Mouse (Mus musculus): ENCODE results near the gene Nup214.
A peak's percentile ranks its signal among the peaks of the same experiment; 100 is the strongest.

Gene Nup214

GRCm38 (mm10) chr2:32078522-32078921, 104.3 kb downstream of the Nup214 start:
- no peak for DNase-seq

DNA sequence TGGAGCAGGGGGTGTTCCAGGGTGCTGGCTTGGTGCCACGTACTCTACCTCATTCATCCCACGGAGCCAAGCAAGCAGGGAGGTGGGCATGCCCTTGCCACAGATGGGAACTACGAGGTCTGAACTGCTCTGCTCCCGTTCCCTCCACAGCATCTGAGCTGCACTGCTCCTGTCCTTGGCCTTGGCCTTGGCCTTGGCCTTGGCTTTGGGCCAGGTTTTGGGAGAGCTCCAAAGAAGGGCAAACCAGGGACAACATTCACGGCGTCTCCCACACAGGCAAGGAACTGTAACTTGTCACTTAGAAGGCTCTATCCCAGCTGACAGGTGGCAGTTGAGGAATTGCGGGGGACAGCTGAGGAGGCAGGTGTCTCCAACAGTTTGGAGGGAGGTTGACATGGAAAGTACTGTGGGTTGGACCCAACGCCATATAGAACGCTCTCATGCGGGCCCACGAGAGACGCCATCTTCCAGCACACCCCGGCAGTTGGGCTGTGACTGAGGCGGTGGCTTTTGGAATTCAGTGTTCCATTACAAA, 105.0 kb downstream of the Nup214 start:
- no peak for DNase-seq

DNA sequence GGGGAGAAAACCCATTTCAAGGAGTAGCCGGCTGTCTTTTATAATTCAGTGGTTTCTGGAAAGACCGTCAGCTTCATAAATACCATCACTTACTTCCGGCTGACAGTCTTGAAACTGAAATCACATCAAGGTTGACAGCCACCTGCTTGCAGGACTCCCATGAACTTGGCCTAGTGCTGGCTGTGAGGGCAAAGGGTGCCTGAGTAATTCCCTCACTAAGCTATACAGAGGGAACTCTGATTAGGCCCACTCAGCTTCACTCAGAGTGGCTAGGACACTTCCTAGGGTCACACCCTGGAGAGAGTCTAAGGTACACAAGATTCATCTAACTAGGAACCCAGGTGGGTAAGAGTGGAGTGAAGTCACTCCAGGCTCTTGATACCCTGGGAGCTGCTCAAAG, 106.4 kb downstream of the Nup214 start:
- no peak for DNase-seq

GRCm38 (mm10) chr2:32081296-32081929, 107.2 kb downstream of the Nup214 start:
- no peak for DNase-seq

GRCm38 (mm10) chr2:32082229-32082628, 108.0 kb downstream of the Nup214 start:
- DNase-seq = no peak

DNA sequence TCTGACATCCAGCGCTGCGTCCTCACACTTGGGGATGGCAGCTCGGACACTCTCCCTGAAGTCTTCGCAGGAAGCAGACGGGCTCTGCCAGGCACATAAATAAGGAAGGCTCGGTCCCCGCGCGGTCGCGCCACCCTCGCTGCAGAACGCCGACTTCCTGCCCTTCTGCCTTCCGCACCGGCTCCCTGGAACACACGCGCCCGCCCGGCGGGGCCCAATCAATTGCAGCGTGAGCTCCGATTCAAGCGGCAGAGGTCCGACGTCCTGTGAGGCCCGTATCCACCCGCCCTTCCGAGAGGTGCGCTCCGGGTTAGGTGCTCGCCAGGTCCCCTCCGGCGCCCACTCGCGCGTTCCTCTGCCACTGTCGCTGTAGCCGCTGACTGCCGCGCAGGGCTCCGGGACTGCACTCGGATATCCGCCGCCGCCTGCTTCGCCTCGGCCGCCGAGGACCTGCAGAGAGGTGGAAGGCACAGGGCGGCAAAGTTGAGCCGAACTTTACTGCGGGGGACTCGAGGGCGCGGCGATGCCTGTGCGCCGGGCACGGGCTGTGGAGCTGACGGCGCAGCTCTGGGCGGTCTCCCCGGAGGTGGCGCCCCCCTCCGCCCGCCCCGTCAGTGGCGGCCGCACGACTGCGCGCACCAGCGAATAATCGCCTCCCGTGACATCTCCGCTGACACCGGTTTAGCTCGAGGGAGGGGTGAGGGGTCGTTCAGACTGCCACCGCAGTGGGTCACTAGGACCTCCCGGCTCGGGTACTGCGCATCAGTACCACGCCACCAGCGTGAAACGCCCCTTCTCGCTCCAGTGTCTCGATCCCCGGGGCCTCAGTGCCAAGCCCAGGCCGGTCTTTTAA, 109.1 kb downstream of the Nup214 start:
- DNase-seq = peak; percentile 46

- DNase-seq = peak; percentile 62
Measured at GRCm38 (mm10) chr2:32084111-32084871, 110.1 kb downstream of the Nup214 start, which contains the start of gene Fam78a. Fam78a (minus strand) TSS chr2:32084857.

DNA sequence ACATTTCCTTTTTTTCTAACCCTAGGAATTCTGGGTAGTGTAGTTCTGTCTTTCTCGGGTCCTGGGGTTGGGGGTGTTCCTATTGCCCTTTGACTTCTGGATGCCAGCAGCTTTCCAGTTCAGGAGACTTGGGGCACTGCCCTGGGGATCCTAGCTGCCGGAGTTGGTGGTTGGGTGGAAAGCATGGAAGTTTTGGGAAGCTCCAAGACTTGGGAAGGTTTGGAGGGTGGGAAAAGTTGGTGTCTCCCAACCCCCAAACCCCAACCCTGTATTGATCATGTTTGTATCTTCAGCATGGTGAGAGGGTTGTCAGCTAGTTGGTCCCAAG, 110.6 kb downstream of the Nup214 start:
- DNase-seq = no peak

GRCm38 (mm10) chr2:32085231-32085630, 111.0 kb downstream of the Nup214 start:
- DNase-seq = no peak

DNA sequence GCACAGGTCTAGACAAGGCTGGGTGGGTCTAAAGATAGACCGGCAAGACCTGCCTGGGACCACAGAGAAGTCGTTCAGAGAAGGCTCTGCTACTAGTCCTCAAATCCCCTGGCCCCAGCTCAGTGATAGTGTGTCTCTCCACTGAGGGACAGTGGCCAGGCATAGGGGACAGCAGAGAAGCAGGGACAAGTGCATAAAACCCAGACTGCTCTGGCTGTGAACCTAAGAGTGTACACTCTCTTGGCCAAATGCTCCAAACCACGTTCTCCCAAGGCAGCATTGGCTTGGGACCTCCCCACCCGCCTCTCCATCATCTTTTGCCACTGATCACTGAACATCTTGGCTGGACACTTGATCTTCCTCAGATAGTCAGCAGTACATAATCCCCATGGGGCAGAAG, 113.4 kb downstream of the Nup214 start:
- no peak for DNase-seq

DNA sequence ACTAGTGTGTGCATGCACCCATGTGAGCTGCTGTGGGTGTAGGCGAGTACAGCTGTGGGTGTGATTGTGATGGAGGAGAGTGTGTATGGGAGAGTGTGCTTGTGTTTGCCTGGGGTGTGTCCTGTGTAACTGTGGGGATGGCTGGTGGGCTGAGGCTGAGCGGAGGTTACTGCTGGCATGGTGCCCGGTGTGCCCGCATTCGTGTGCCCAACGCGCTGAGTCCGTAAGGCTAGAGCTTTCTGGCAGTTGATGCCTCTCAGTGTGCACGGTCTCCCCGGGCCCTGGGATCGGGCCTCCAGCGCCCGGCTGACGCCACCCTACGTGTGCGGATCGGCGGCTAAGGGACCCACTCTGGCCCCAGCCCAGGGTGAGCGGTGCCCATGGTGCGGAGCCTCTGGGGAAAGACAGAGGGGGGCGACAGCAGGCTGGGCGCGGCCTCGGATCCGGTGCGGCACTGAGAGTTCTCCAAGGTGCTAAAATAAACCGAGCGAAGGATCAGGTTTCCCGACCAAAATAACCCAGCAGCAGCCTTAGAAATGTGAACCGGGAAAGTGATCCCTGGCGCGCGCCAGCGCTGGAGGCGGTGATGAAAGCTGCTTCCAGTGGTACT, 114.2 kb downstream of the Nup214 start:
- peak; percentile 82 for DNase-seq

GRCm38 (mm10) chr2:32089606-32090005, 115.4 kb downstream of the Nup214 start:
- no peak for DNase-seq

- DNase-seq = no peak
Measured at GRCm38 (mm10) chr2:32090145-32090544, 115.9 kb downstream of the Nup214 start.

GRCm38 (mm10) chr2:32091956-32092355, 117.7 kb downstream of the Nup214 start:
- no peak for DNase-seq

GRCm38 (mm10) chr2:32094001-32094707, 119.9 kb downstream of the Nup214 start:
- no peak for DNase-seq

GRCm38 (mm10) chr2:32095351-32096121, 121.3 kb downstream of the Nup214 start, which contains the start of gene Plpp7:
Plpp7 (plus strand) TSS chr2:32095528.
- peak; percentile 87 for DNase-seq

DNA sequence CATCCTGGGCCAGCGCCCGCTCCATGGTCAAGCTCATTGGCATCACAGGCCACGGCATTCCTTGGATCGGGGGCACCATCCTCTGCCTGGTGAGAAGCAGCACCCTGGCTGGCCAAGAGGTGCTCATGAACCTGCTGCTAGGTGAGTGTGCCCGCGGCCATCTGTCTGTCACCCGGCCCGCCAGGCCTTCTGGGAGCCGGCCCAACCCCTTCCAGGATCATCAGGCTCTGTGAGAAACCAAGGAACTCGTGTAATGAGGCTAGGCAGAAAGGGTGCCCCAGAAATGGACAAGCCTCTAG, 121.8 kb downstream of the Nup214 start:
- no peak for DNase-seq

DNA sequence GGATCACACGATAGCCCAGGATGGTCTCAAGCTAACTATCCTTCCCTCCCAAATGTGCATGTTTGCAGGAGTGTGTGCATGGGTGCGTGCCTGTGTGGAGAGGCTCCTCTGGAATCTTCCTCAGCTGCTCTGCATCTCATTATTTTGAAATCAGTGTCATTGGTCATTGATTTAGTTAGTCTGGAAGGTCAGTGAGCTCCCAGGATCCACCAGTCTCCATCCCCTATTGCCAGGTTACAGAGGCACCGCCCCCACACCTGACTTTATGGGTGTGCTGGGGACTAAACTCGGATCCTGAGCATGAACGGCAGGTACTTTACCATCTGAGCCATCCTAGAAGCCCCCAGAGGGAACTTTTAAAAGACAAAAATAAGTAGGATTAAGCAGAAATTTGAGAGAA, 128.7 kb downstream of the Nup214 start:
- DNase-seq = no peak

GRCm38 (mm10) chr2:32103557-32103956, 129.3 kb downstream of the Nup214 start:
- DNase-seq = peak; percentile 63
